Mouse (Mus musculus) right cerebral cortex, adult 2 months (tissue): ENCODE results near the gene Olfr1302.

ENCODE experiments used
- DNase-seq, 2 experiments: peaks; one replicate each; pipeline ENCODE4 v3.0.0; 2021 to 2022; ENCODE audit warnings: low spot score in 2 of 2

The Olfr1302 gene

DNA sequence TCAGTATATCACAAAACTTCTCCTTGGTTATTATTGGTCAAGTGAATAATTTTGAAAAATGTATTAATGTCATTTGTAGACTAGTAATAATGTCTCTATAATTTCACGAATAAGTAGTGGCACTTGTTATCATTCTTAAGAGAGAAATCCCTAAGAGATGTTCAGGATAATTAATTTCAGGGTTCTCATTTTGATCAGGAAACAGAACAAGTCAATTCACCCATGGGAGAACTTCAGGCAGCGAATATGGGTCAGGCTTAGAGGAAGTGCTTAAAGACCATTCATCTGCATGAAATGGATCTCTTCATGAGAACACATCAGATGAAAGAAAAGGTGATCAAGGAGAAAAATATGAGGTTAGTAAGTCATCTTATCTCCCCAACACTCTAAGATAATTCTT lies at the start of gene Olfr1302:
TSS of gene Olfr1302 (plus strand) at position 301 of the 400 bp plus-strand sequence.
- DNase-seq: no peak

DNA sequence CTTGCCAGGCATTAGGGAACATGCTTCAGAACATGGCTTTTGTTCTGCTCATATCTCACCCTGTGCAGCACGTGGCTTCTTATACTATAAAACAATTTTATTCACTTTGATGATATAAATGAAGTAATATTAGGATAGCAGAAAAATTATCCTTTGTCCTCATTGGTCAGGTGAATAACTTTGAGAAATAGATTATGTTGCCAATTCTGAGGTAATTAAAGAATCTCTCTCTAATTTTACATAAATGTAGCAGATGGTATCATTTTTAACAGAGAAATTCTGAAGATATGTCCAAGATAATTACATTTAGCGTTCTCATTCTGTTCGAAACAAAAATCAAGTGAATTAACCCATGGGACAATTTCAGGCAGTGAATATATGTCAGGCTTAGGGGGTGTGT lies 26.5 kb upstream of the Olfr1302 start, which contains the start of gene Olfr1301:
TSS of gene Olfr1301 (plus strand) at position 301 of the 400 bp plus-strand sequence.
- DNase-seq: no peak

DNA sequence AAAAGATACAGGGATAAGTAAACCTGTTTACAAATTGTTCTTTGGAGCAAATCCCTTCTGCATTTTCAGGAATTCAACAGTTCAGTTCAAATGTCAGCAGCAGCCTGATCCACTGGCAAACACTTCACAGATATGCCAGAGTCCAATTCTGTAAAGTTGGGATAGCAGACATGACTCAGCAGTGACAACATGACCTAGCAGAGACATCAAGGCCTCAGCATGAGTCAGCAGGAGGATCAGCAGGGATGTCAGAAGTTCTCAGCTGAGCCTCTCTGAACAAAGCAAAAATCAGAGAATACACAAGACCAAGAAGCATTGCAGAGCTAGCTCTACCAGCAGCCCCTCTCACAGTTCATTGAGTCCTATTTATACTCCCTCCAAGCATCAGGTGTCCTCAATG lies 35.7 kb downstream of the Olfr1302 start:
- no peak for DNase-seq

DNA sequence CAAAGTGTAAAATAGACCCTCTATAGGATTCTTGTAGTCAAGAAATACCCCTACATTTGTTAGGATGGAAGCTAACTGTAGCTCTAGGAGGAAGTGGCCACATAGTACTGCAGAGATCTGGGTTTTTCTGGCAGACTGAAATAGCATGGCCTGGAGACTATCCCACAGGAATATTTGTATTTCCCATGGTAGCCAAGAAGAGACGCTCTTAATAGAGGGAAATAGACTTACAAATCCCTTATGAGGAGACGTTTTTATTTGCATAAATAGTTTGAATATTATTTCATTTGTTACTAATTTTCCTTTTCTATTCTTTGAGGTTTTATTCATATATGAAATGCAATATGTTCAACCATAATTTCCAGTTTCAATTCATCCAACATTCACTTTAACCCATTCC lies 43.0 kb downstream of the Olfr1302 start, which contains the start of gene Olfr1303:
TSS of gene Olfr1303 (minus strand) at position 101 of the 400 bp plus-strand sequence.
- DNase-seq: no peak
